Mouse (Mus musculus) ES-E14 (cell line): ENCODE measurements around the gene Sash1. TPM values are rescaled to one million over a fixed set of nuclear protein-coding genes. Genes with fewer than 3 reads are reported as not detected.

Source experiments
- DNase-seq: peaks from one replicate; pipeline ENCODE4 v3.0.0-alpha.2; 2013; ENCODE audit warnings: low read depth, low spot score
- H3K27ac ChIP-seq: 2 replicates; pipeline ENCODE4 v1.5.1; 2012; ENCODE audit warnings: low read depth, mild to moderate bottlenecking, low read length, moderate library complexity, mixed read lengths; ENCODE audit not compliant: poor library complexity, insufficient read depth, severe bottlenecking
- H3K36me3 ChIP-seq: 2 replicates; pipeline ENCODE4 v1.6.1; 2012; ENCODE audit warnings: mild to moderate bottlenecking, low read length, moderate library complexity, mixed read lengths; ENCODE audit not compliant: control insufficient read depth, poor library complexity, insufficient read depth, severe bottlenecking
- H3K4me1 ChIP-seq, 2 experiments: fragments of 150-350 bp in 1 of 2; sonication (generic) in 1 of 2; 2 replicates each; pipeline ENCODE4 v1.6.1; 2012; ENCODE audit warnings: low read length in 2 of 2, mild to moderate bottlenecking in 1 of 2, mixed read lengths in 1 of 2; ENCODE audit not compliant: control insufficient read depth in 2 of 2, insufficient read depth in 2 of 2, poor library complexity in 1 of 2
- H3K4me3 ChIP-seq, 2 experiments: fragments of 150-350 bp in 1 of 2; sonication (generic) in 1 of 2; 2 replicates each; pipeline ENCODE4 v1.5.1; 2012; ENCODE audit warnings: low read length in 2 of 2, low read depth in 1 of 2, mild to moderate bottlenecking in 1 of 2, mixed read lengths in 1 of 2; ENCODE audit not compliant: insufficient read depth in 1 of 2, poor library complexity in 1 of 2, severe bottlenecking in 1 of 2
- H3K9ac ChIP-seq: 2 replicates; pipeline ENCODE4 v1.6.1; 2012; ENCODE audit warnings: low read depth, mild to moderate bottlenecking, low read length, mixed read lengths; ENCODE audit not compliant: poor library complexity, insufficient read depth, severe bottlenecking
- H3K9me3 ChIP-seq: fragments of 150-350 bp; sonication (generic); 2 replicates; pipeline ENCODE4 v1.6.1; 2012; ENCODE audit warnings: low read depth, mild to moderate bottlenecking, low read length; ENCODE audit not compliant: control insufficient read depth, insufficient read depth
- CHD2 ChIP-seq: IDR thresholded peaks from 2 replicates; pipeline ENCODE4 v1.6.1; 2014; ENCODE audit warnings: mild to moderate bottlenecking, low read depth, low read length, inconsistent platforms
- HCFC1 ChIP-seq: IDR thresholded peaks from 2 replicates; pipeline ENCODE4 v1.6.1; 2012; ENCODE audit warnings: low read length, inconsistent platforms, borderline replicate concordance; ENCODE audit not compliant: insufficient read depth
- MAFK ChIP-seq: IDR thresholded peaks from 2 replicates; pipeline ENCODE4 v1.6.1; 2014; ENCODE audit warnings: mild to moderate bottlenecking, low read depth, low read length, inconsistent platforms; ENCODE audit not compliant: insufficient read depth
- ZC3H11A ChIP-seq: IDR thresholded peaks from 2 replicates; pipeline ENCODE4 v1.6.1; 2012; ENCODE audit warnings: low read depth, mild to moderate bottlenecking, inconsistent platforms, low read length, borderline replicate concordance
- ZNF384 ChIP-seq: IDR thresholded peaks from 2 replicates; pipeline ENCODE4 v1.6.1; 2012; ENCODE audit warnings: low read depth, low read length, inconsistent platforms
- in situ Hi-C, 2 experiments: fragments of 600-800 bp; cut with MboI; formaldehyde crosslinking; loops; one replicate each; pipeline ENCODE4 v1.15.1; 2025; ENCODE audit warnings: low sequenced_read_pairs in 2 of 2, inconsistent platforms in 1 of 2; ENCODE audit not compliant: unreplicated experiment in 2 of 2
- total RNA-seq: library from RNA; depleted of rRNA; stranded (reverse); fragments of 300-350 nt; gene quantifications from 2 replicates; pipeline ENCODE4 v1.2.3, GENCODE M21; 2012

Sash1 gene
- total RNA-seq, 1 experiment, result 16.8 TPM

- Histone ChIP-seq H3K27ac (no peak overlapping the region), H3K4me1 (no peaks in the 10 kb centered on the region), H3K9me3 (no peaks in the 10 kb centered on the region), H3K9ac (no peak overlapping the region), H3K36me3 (no peaks in the 10 kb centered on the region), H3K4me3 (no peak overlapping the region)
- no peak for TF ChIP-seq CHD2
- TF ChIP-seq MAFK, result no peak
- TF ChIP-seq HCFC1, result no peak
- TF ChIP-seq ZC3H11A, result no peak
- TF ChIP-seq ZNF384, result no peak
- no peak for DNase-seq
- in situ Hi-C loops, result no loop called here
These were observed 193.3 kb downstream of the Sash1 start for GRCm38 (mm10) chr10:8692531-8692930.

- H3K9me3 ChIP-seq, result no peaks in the 10 kb centered on the region
- no peaks in the 10 kb centered on the region for H3K36me3 ChIP-seq
- no peak overlapping the region for H3K27ac ChIP-seq
- no peak overlapping the region for H3K4me3 ChIP-seq
- no peak for TF ChIP-seq HCFC1
- TF ChIP-seq ZC3H11A, result 0 out of 2 replicates have a peak, but pooled peaks have one; percentile 43
- in situ Hi-C loops, result no loop called here
- DNase-seq, result peak; percentile 8
- H3K9ac ChIP-seq, result no peak overlapping the region
- H3K4me1 ChIP-seq, result no peaks in the 10 kb centered on the region
These were observed 199.7 kb downstream of the Sash1 start for GRCm38 (mm10) chr10:8686219-8686618.

GRCm38 (mm10) chr10:8685269-8685668 is 200.6 kb downstream of the Sash1 start:
- Histone ChIP-seq H3K27ac (no peak overlapping the region), H3K4me1 (no peaks in the 10 kb centered on the region), H3K9me3 (no peaks in the 10 kb centered on the region), H3K36me3 (no peaks in the 10 kb centered on the region), H3K9ac (no peak overlapping the region), H3K4me3 (no peak overlapping the region)
- in situ Hi-C loops, result no loop called here
- DNase-seq, result no peak
- TF ChIP-seq ZC3H11A, result no peak
- no peak for TF ChIP-seq MAFK
- TF ChIP-seq ZNF384, result no peak
- no peak for TF ChIP-seq CHD2
- TF ChIP-seq HCFC1, result no peak

GRCm38 (mm10) chr10:8682900-8683299 is 203.0 kb downstream of the Sash1 start:
- peak; percentile 62 for DNase-seq
- TF ChIP-seq ZC3H11A (0 out of 2 replicates have a peak, but pooled peaks have one; percentile 3), ZNF384 (peak; percentile 99), CHD2 (no peak), MAFK (0 out of 2 replicates have a peak, but pooled peaks have one; percentile 23), HCFC1 (no peak)
- Histone ChIP-seq H3K4me1 (no peaks in the 10 kb centered on the region), H3K4me3 (no peak overlapping the region), H3K36me3 (no peaks in the 10 kb centered on the region), H3K9ac (no peak overlapping the region), H3K27ac (no peak overlapping the region), H3K9me3 (no peaks in the 10 kb centered on the region)
- in situ Hi-C loops, result no loop called here

GRCm38 (mm10) chr10:8682341-8682740 is 203.5 kb downstream of the Sash1 start:
- in situ Hi-C loops, result no loop called here
- Histone ChIP-seq H3K9me3 (no peaks in the 10 kb centered on the region), H3K36me3 (no peaks in the 10 kb centered on the region), H3K27ac (no peak overlapping the region), H3K4me3 (no peak overlapping the region), H3K4me1 (no peaks in the 10 kb centered on the region), H3K9ac (no peak overlapping the region)
- DNase-seq, result no peak
- TF ChIP-seq ZC3H11A (no peak), CHD2 (no peak), MAFK (no peak), HCFC1 (no peak), ZNF384 (no peak)
